In genomic region chr7:134227773-134228455, GRCm38 (mm10) we compare ENCODE assay signal across 9 mouse cellular contexts. TPM values are rescaled to one million over a fixed set of nuclear protein-coding genes. Genes with fewer than 3 reads are reported as not detected.
DNase-seq lines count a peak whose midpoint lies in the region; ATAC-seq and TF ChIP-seq lines count a peak whose summit lies in the region.
"Had no signal": no experiment of that assay in that cellular context is flagged by ENCODE, and none has a peak within 500 bp of the region (broad histone marks: within the 10 kb centered on the region; RNA-seq: fewer than 3 reads in every experiment).

No protein-coding gene starts in this region.

- no peak overlapping the region for H3K4me2 ChIP-seq in liver, postnatal 0 days (ENCODE audit: low read depth, low read length)
- H3K4me2 ChIP-seq in liver, embryonic 11.5 days = no peak overlapping the region
- no peak overlapping the region for H3K4me2 ChIP-seq in embryonic facial prominence, embryonic 14.5 days (ENCODE audit: low read depth, low read length)
- no peak overlapping the region for H3K4me2 ChIP-seq in kidney, postnatal 0 days (ENCODE audit: low read length)
- no peak overlapping the region for H3K4me2 ChIP-seq in neural tube, embryonic 11.5 days (ENCODE audit: low read depth)

- TF ChIP-seq EP300 in liver, postnatal 0 days (IDR thresholded peaks at IDR 0.05; ENCODE audit: low read depth) = 0 out of 2 replicates have a peak, but pooled peaks have one; percentile 18

- 48% methylated on average over 13 of the region's 13 CpGs for WGBS in liver, postnatal 0 days (ENCODE audit: insufficient replicate concordance)
- WGBS in liver, embryonic 11.5 days = 45% methylated on average over 13 of the region's 13 CpGs
- WGBS in embryonic facial prominence, embryonic 14.5 days = 28% methylated on average over 13 of the region's 13 CpGs
- 20% methylated on average over 13 of the region's 13 CpGs for WGBS in kidney, postnatal 0 days
- WGBS in neural tube, embryonic 11.5 days = 28% methylated on average over 13 of the region's 13 CpGs

- no peak overlapping the region for H3K9ac ChIP-seq in liver, postnatal 0 days (replicated peaks)
- no peak overlapping the region for H3K9ac ChIP-seq in liver, embryonic 11.5 days (ENCODE audit: low read depth, low read length)
- no peak overlapping the region for H3K9ac ChIP-seq in embryonic facial prominence, embryonic 14.5 days (ENCODE audit: low read depth, low read length)
- no peak overlapping the region for H3K9ac ChIP-seq in kidney, postnatal 0 days (ENCODE audit: low read depth, low read length)
- no peak overlapping the region for H3K9ac ChIP-seq in neural tube, embryonic 11.5 days (ENCODE audit: low read length)
- H3K9ac ChIP-seq: liver, embryonic 14.5 days had no signal

- peaks cover 25% of the 10 kb centered on the region for H3K27me3 ChIP-seq in liver, postnatal 0 days (ENCODE audit: insufficient read depth, low read length)
- H3K27me3 ChIP-seq in liver, embryonic 11.5 days (replicated peaks; ENCODE audit: control insufficient read depth, insufficient read depth, low read length) = peaks cover 27% of the 10 kb centered on the region
- peaks cover 19% of the 10 kb centered on the region; the same call in 1 of the 2 replicates for H3K27me3 ChIP-seq in embryonic facial prominence, embryonic 14.5 days (replicated peaks; ENCODE audit: control insufficient read depth, insufficient read depth, low read length)
- H3K27me3 ChIP-seq in kidney, postnatal 0 days (ENCODE audit: insufficient read depth, low read length) = no peaks in the 10 kb centered on the region
- H3K27me3 ChIP-seq in neural tube, embryonic 11.5 days (ENCODE audit: control insufficient read depth, insufficient read depth, low read length) = 0 out of 2 replicates have a peak, but pooled peaks cover 6% of the 10 kb centered on the region

- no peaks in the 10 kb centered on the region; the same call in 1 of the 2 replicates for H3K4me1 ChIP-seq in liver, postnatal 0 days (ENCODE audit: insufficient read depth)
- 0 out of 2 replicates have a peak, but pooled peaks cover 2% of the 10 kb centered on the region for H3K4me1 ChIP-seq in liver, embryonic 11.5 days (replicated peaks; ENCODE audit: control insufficient read depth, insufficient read depth, low read length)
- peaks cover 5% of the 10 kb centered on the region; the same call in 1 of the 2 replicates for H3K4me1 ChIP-seq in embryonic facial prominence, embryonic 14.5 days (ENCODE audit: control insufficient read depth, insufficient read depth, low read length)
- peaks cover 22% of the 10 kb centered on the region for H3K4me1 ChIP-seq in kidney, postnatal 0 days (replicated peaks; ENCODE audit: insufficient read depth, low read length)
- H3K4me1 ChIP-seq in neural tube, embryonic 11.5 days (ENCODE audit: control insufficient read depth, insufficient read depth, low read length) = peaks cover 7% of the 10 kb centered on the region; the same call in 1 of the 2 replicates

- H3K4me3 ChIP-seq in liver, postnatal 0 days (ENCODE audit: low read depth, low read length) = no peak overlapping the region
- no peak overlapping the region for H3K4me3 ChIP-seq in liver, embryonic 11.5 days (ENCODE audit: low read depth, low read length)
- H3K4me3 ChIP-seq in embryonic facial prominence, embryonic 14.5 days (ENCODE audit: low read depth, low read length) = no peak overlapping the region
- no peak overlapping the region for H3K4me3 ChIP-seq in kidney, postnatal 0 days (replicated peaks; ENCODE audit: low read depth, low read length)
- H3K4me3 ChIP-seq in neural tube, embryonic 11.5 days (ENCODE audit: low read depth, low read length) = no peak overlapping the region
- H3K4me3 ChIP-seq: erythroblast, embryonic 14.5 days had no signal

- ATAC-seq in liver, postnatal 0 days = no peak
- ATAC-seq in liver, embryonic 11.5 days (replicated peaks; ENCODE audit: low FRiP score) = no peak
- no peak for ATAC-seq in embryonic facial prominence, embryonic 14.5 days (ENCODE audit: low read depth)
- no peak for ATAC-seq in kidney, postnatal 0 days (replicated peaks; ENCODE audit: low FRiP score, low read depth)
- no peak for ATAC-seq in neural tube, embryonic 11.5 days (ENCODE audit: insufficient read depth, low FRiP score, low TSS enrichment)
- no peak for ATAC-seq in megakaryocyte, adult 5-6 weeks (ENCODE audit: poor library complexity, severe bottlenecking)

- H3K36me3 ChIP-seq in liver, postnatal 0 days (replicated peaks; ENCODE audit: insufficient read depth, low read length) = no peaks in the 10 kb centered on the region
- no peaks in the 10 kb centered on the region for H3K36me3 ChIP-seq in liver, embryonic 11.5 days (ENCODE audit: control insufficient read depth, insufficient read depth, low read length)
- H3K36me3 ChIP-seq in embryonic facial prominence, embryonic 14.5 days (ENCODE audit: control insufficient read depth, insufficient read depth, low read length) = no peaks in the 10 kb centered on the region
- H3K36me3 ChIP-seq in kidney, postnatal 0 days (ENCODE audit: insufficient read depth, low read length) = no peaks in the 10 kb centered on the region
- no peaks in the 10 kb centered on the region for H3K36me3 ChIP-seq in neural tube, embryonic 11.5 days (ENCODE audit: control insufficient read depth, insufficient read depth, low read length)

- no peak overlapping the region for H3K27ac ChIP-seq in liver, postnatal 0 days (ENCODE audit: low read depth)
- H3K27ac ChIP-seq in liver, embryonic 11.5 days (ENCODE audit: low read depth, low read length) = no peak overlapping the region
- H3K27ac ChIP-seq in embryonic facial prominence, embryonic 14.5 days (replicated peaks; ENCODE audit: low read depth, low read length) = peak overlapping the region; percentile 29; the same call in 1 of the 2 replicates
- H3K27ac ChIP-seq in kidney, postnatal 0 days = peak overlapping the region; percentile 50
- no peak overlapping the region for H3K27ac ChIP-seq in neural tube, embryonic 11.5 days (ENCODE audit: low read depth, low read length)
- H3K27ac ChIP-seq: liver, embryonic 14.5 days had no signal

- H3K9me3 ChIP-seq in liver, postnatal 0 days (ENCODE audit: low read length) = no peaks in the 10 kb centered on the region
- no peaks in the 10 kb centered on the region for H3K9me3 ChIP-seq in liver, embryonic 11.5 days (ENCODE audit: control insufficient read depth, low read length)
- no peaks in the 10 kb centered on the region for H3K9me3 ChIP-seq in embryonic facial prominence, embryonic 14.5 days (ENCODE audit: control insufficient read depth, low read length)
- no peaks in the 10 kb centered on the region for H3K9me3 ChIP-seq in kidney, postnatal 0 days (replicated peaks; ENCODE audit: low read length)
- H3K9me3 ChIP-seq in neural tube, embryonic 11.5 days (ENCODE audit: control insufficient read depth, low read length) = no peaks in the 10 kb centered on the region

- no peak for TF ChIP-seq CTCF in liver, postnatal 0 days (IDR thresholded peaks at IDR 0.05; ENCODE audit: low read depth)
- no peak for TF ChIP-seq CTCF in kidney, postnatal 0 days (IDR thresholded peaks at IDR 0.05; ENCODE audit: low read depth)

- no peak for DNase-seq in liver, postnatal 0 days
- DNase-seq in liver, embryonic 11.5 days (ENCODE audit: low spot score) = no peak
- peak; percentile 63 for DNase-seq in embryonic facial prominence, embryonic 14.5 days (ENCODE audit: low spot score)
- peak; percentile 65 for DNase-seq in kidney, postnatal 0 days (ENCODE audit: low spot score)
- DNase-seq in neural tube, embryonic 11.5 days (ENCODE audit: low spot score) = peak; percentile 49
- DNase-seq in spleen, postnatal 36 days (ENCODE audit: low spot score in 2 of 2) = no peak

RNA-seq across cellular contexts. Expression of gene Adam12, which starts 4.0 kb away (rescaled TPM):
- polyA plus RNA-seq in liver, postnatal 0 days (2015; fragmentation: Nextera tagmentation; extraction: Ambion mirVana) = 0.93 and 1.1 TPM in 2 replicates
- polyA plus RNA-seq in liver, embryonic 11.5 days (2014; fragmentation: Nextera tagmentation; extraction: Ambion mirVana) = 11.0 and 11.8 TPM in 2 replicates
- 22.6 and 24.7 TPM in 2 replicates for polyA plus RNA-seq in embryonic facial prominence, embryonic 14.5 days (2014; fragmentation: Nextera tagmentation; extraction: Ambion mirVana)
- polyA plus RNA-seq in kidney, postnatal 0 days (2015; fragmentation: Nextera tagmentation; extraction: Ambion mirVana) = 2.6 and 2.8 TPM in 2 replicates
- 5.4 and 5.9 TPM in 2 replicates for polyA plus RNA-seq in neural tube, embryonic 11.5 days (2014; fragmentation: Nextera tagmentation; extraction: Ambion mirVana)
- 0.09 TPM in 1 of 2 replicates, not detected in the other for total RNA-seq in megakaryocyte, adult 5-6 weeks (2015)
- 0.12 and 0.26 TPM in 2 replicates for total RNA-seq in megakaryocyte, adult 5-6 weeks (2017)

Comparison
In these comparisons a context has a peak if more than half of its experiments do, and no peak if none do; other contexts are left out.
1. DNase-seq: peak in embryonic facial prominence, embryonic 14.5 days (single experiment), kidney, postnatal 0 days (single experiment) and neural tube, embryonic 11.5 days (single experiment); none in liver, postnatal 0 days (single experiment), liver, embryonic 11.5 days (single experiment) and spleen, postnatal 36 days (0 of 2).
2. H3K27ac ChIP-seq: peak in embryonic facial prominence, embryonic 14.5 days (single experiment) and kidney, postnatal 0 days (single experiment); none in liver, postnatal 0 days (single experiment), liver, embryonic 11.5 days (single experiment) and neural tube, embryonic 11.5 days (single experiment).